Mouse (Mus musculus): ENCODE results near the gene Samd4.

Samd4 gene

GRCm38 (mm10) chr14:47000096-47000736 lies 117.6 kb downstream of the Samd4 start:
- no peak for DNase-seq (ENCODE audit: low spot score in 2 of 2)

- DNase-seq (ENCODE audit: low spot score in 2 of 2): no peak
Observed at GRCm38 (mm10) chr14:47000786-47001761, 118.4 kb downstream of the Samd4 start.

GRCm38 (mm10) chr14:47004161-47004560 lies 121.5 kb downstream of the Samd4 start:
- no peak for DNase-seq (ENCODE audit: low spot score in 2 of 2)

- DNase-seq (ENCODE audit: low spot score in 2 of 2): no peak
Observed at GRCm38 (mm10) chr14:47011171-47012139, 128.8 kb downstream of the Samd4 start.

- DNase-seq (ENCODE audit: low spot score in 2 of 2): no peak
Observed at GRCm38 (mm10) chr14:47015618-47016017, 133.0 kb downstream of the Samd4 start.

- no peak for DNase-seq (ENCODE audit: low spot score in 2 of 2)
Observed at GRCm38 (mm10) chr14:47017658-47018057, 135.0 kb downstream of the Samd4 start.

- no peak for DNase-seq (ENCODE audit: low spot score in 2 of 2)
Observed at GRCm38 (mm10) chr14:47020886-47021285, 138.2 kb downstream of the Samd4 start.

- DNase-seq (ENCODE audit: low spot score in 2 of 2): no peak
Observed at GRCm38 (mm10) chr14:47023529-47023928, 140.9 kb downstream of the Samd4 start.

GRCm38 (mm10) chr14:47027431-47028118 lies 144.9 kb downstream of the Samd4 start:
- no peak for DNase-seq (ENCODE audit: low spot score in 2 of 2)

- no peak for DNase-seq (ENCODE audit: low spot score in 2 of 2)
Observed at GRCm38 (mm10) chr14:47031542-47031941, 148.9 kb downstream of the Samd4 start.

- no peak for DNase-seq (ENCODE audit: low spot score in 2 of 2)
Observed at GRCm38 (mm10) chr14:47032140-47032539, 149.5 kb downstream of the Samd4 start.

GRCm38 (mm10) chr14:47033423-47033822 lies 150.8 kb downstream of the Samd4 start:
- no peak for DNase-seq (ENCODE audit: low spot score in 2 of 2)

- no peak for DNase-seq (ENCODE audit: low spot score in 2 of 2)
Observed at GRCm38 (mm10) chr14:47041699-47042098, 159.0 kb downstream of the Samd4 start.

GRCm38 (mm10) chr14:47049051-47049450 lies 166.4 kb downstream of the Samd4 start:
- DNase-seq (ENCODE audit: low spot score in 2 of 2): no peak

GRCm38 (mm10) chr14:47051743-47052610 lies 169.3 kb downstream of the Samd4 start:
- no peak for DNase-seq (ENCODE audit: low spot score in 2 of 2)

GRCm38 (mm10) chr14:47053101-47053500 lies 170.4 kb downstream of the Samd4 start:
- no peak for DNase-seq (ENCODE audit: low spot score in 2 of 2)

GRCm38 (mm10) chr14:47053824-47054223 lies 171.2 kb downstream of the Samd4 start:
- DNase-seq (ENCODE audit: low spot score in 2 of 2): no peak

- DNase-seq (ENCODE audit: low spot score in 2 of 2): no peak
Observed at GRCm38 (mm10) chr14:47058969-47059368, 176.3 kb downstream of the Samd4 start.

GRCm38 (mm10) chr14:47065067-47065466 lies 182.4 kb downstream of the Samd4 start:
- DNase-seq (ENCODE audit: low spot score in 2 of 2): no peak

- no peak for DNase-seq (ENCODE audit: low spot score in 2 of 2)
Observed at GRCm38 (mm10) chr14:47066901-47067300, 184.2 kb downstream of the Samd4 start.
